Mouse (Mus musculus) gastrocnemius, postnatal 4 days (tissue): Measurements from ENCODE around the gene Rcbtb2. TPM values are rescaled to one million over a fixed set of nuclear protein-coding genes. Genes with fewer than 3 reads are reported as not detected.
A peak's percentile ranks its signal among the peaks of the same experiment; 100 is the strongest.
"Not testable (repeated sequence)": the region's sequence is repeated elsewhere in the genome, so short reads cannot be mapped to it uniquely, and the experiment has no call there.

Experiments
- DNase-seq, 2 experiments: peaks; one replicate each; pipeline ENCODE4 v3.0.0; 2021 to 2022; ENCODE audit warnings: low spot score in 2 of 2, mixed read lengths in 2 of 2
- long read RNA-seq, 2 experiments: library from polyadenylated mRNA; stranded (forward); transcript quantifications; one replicate each; pipeline ENCODE4 v2.0.0; 2021
- total RNA-seq, 2 experiments: library from RNA; stranded (reverse); gene quantifications; 2 replicates each; pipeline ENCODE4 v1.2.3; 2021

The Rcbtb2 gene
- total RNA-seq = 10 to 100 TPM; 44.7 to 45.8 TPM
- long read RNA-seq, experiment 1, transcript Rcbtb2-209 (15 exons, 3,531 nt) = major isoform, 10 of 39 reads
- long read RNA-seq, experiment 1, partial matches to known transcripts = 5 of 39 reads
- long read RNA-seq, experiment 1, other reads (novel, unspliced or antisense) = 23 of 39 reads
- long read RNA-seq, experiment 2, transcript Rcbtb2-209 (15 exons, 3,531 nt) = major isoform, 7 of 37 reads
- long read RNA-seq, experiment 2, partial matches to known transcripts = 4 of 37 reads
- long read RNA-seq, experiment 2, other reads (novel, unspliced or antisense) = 23 of 37 reads

DNA sequence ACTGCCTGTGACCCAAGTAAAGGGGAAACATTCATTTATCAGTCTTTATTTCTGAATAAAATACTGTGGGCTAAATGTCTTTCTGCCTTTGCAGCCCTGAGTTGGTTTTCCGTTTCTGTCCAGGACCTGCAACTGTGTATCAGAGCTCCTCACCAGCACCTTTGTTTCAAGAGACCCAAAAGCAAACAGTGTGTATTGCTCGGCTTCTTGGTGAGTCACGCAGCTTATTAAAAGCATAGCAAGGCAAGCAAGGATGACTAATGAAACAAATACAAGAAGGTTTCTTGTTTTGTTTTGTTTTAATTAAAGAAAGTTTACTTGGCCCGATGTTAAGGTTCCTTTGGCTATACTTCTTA, at the start of gene Rcbtb2:
Gene Rcbtb2, plus strand, starts transcription at position 115 of the 356 bp plus-strand sequence.
- DNase-seq = no peak

DNA sequence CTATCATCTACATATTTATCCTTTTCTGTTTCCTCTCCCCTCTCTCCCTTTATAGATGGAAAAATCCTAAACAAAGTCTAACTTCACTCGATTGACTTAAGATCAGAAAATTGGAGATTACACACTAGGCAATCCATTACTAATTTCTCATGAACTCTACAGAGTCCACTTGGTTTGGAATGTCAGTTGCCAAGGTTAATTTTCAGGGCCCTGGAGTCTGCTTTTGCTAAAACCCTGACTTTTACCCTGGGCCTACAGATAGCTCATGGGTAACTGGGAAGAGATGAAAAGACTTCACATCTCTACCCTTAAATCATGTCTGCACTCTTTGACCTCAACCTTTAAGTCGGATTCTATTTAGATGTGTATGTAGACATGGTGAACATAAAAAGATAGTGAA, 39.3 kb upstream of the Rcbtb2 start:
- no peak for DNase-seq

DNA sequence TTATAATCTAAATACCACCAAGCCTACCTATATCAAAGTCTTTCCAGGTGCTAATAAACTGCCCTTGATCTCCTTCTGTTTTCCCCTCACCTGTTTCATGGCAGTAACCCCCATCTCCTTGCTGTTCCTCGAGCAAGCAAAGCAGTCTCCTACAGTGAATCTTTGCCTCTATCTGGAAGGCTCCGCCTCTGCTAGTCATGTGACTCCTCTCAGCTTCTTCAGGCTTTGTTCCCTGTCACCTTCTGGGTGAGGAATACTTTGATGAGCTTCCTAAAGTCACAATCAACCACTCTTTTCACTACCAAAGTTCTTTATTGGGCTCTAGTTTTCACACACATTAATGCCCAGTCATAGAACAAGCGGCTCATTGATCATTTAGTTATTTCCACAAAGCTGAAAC, 36.4 kb upstream of the Rcbtb2 start:
- DNase-seq = no peak

DNA sequence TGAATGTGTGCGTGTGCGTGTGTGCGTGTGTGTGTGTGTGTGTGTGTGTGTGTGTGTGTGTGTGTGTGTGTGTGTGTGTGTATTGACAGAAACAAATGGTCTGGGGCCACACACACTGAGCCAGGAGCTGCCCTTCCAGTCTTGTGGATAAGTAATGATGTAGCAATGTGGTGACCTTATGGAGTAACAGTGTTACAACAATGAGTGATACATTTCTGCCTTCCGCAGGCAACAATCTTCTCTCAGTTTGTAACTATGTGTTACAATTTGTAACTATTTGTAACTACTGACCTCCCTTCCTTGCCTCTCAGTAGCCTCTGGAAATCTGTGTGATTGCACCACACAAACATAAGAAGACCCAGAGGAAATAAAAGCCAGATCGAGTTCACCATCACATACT, 35.6 kb upstream of the Rcbtb2 start:
- no peak for DNase-seq

- no peak for DNase-seq
Measured at GRCm38 (mm10) chr14:73087746-73088145, 35.1 kb upstream of the Rcbtb2 start.

GRCm38 (mm10) chr14:73088224-73088623, 34.6 kb upstream of the Rcbtb2 start:
- DNase-seq = no peak

GRCm38 (mm10) chr14:73092871-73093270, 30.0 kb upstream of the Rcbtb2 start:
- DNase-seq = no peak

- DNase-seq = no peak
Measured at GRCm38 (mm10) chr14:73094802-73095550, 27.9 kb upstream of the Rcbtb2 start.

DNA sequence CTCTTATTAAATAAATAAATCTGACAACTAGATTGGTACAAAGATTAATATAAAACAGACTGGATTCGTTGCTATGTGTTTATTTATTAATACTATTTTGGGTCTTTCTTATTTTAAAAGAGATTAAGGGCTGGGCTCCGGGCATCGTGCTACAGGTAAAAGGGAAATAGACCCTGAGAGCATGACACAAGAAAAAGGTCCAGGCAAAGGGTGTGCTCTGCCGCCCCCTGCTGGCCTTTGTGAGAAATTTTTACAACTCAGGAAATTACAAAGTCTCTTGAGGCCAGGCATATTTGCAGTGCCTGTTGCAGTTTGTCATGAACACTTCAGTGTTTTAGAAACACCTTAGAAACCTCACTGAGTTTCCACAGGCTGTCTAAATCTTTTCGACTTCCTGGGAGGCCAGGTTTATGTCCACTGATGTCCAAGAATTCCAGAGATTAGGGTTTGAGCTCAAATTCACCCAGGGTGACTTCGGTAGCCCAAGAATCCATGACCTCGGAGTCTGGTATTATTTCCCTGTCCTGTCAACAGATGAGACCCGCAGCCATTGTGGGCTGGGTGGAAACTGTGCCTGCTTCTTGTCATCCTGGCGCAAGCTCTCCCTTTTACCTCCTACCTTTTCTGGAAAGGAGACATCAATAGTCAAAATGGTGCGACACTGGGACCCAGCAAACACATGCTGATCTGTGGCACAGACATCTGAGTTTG, 24.0 kb upstream of the Rcbtb2 start:
- DNase-seq = no peak

DNA sequence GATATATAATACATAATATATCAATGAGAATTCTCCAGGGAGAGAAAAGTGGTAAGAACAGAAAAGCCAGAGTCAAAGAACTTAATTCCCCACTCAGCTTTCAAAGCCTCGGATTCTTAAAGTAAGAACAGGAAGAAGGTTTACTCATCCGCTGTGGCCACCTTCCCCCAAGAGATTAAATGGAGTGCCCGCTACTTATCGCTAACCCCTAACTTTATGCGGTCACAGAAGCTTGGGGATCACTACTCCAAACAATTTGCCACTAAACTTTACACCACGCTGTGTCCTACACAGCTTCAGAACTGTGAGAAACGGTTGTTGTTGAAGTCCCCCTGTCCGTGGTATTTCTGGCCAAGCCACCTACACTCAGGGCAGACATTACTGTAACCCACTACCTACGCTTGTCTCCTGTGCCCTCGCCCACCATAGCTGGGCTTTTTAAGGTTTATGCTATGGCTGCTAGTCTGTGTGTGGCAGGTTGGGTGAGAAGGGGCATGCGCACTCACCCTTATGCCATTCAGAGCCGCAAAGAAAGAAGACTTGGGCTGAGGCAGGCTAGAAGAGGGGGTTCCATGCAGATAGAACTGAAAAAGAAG, 20.5 kb upstream of the Rcbtb2 start:
- DNase-seq = no peak

DNA sequence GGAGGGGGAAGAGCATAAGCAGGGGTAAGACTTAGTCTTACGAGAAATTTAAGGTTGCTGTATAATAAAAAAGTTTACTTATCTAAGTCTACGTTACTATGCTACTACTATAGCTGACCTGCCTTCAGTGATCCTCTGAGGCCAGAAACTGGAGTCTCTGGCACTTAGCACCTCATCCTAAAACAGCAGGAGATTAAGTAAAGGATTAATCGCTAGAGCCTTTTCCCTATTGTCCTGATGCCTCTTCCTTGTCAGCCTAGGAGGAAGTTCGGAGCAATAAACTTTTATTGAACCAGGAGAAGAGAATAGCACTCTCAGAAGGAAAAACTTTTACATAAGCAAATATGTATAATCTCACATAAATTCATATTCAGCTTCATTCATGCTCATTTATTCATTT, 19.9 kb upstream of the Rcbtb2 start:
- not testable (repeated sequence) for DNase-seq

- DNase-seq = no peak
Measured at GRCm38 (mm10) chr14:73104913-73105312, 17.9 kb upstream of the Rcbtb2 start.

DNA sequence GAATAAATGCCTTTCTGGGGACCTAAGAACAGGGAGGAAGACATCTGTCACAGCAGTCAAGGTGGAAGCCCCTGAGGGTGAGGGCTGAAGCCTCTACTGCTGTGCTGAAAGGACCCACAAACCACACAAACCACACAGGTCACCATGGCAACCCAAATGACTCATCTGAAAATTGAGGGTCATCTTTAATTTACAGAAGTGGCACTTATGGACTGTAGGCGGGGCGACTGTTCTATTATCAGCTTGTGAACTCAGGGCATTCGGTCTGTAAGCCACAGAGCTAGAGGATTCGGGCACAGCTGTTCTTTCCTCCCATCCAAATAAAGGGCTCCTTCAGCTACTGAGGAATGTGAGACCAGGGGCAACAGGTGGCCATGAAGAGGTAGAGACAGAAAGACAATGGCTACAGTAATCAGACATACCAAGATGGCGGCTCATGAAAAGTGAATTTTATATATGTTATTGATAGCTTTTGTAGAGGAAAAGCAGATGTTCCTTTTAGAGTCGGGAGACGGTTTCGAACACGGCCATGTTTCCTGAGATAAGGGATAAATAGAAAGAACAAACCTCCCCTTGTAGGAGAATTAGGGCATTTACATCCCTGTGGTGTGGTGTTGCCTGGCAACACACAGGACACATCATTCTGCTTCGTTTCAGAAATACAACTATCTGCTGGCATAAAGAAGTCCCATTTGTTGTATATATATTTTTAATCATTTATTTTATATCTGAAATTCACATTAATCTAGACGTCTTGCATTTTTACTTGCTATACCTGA, 17.2 kb upstream of the Rcbtb2 start:
- no peak for DNase-seq

- DNase-seq = peak in 1 of 2 experiments; percentile 41
Measured at GRCm38 (mm10) chr14:73106234-73106711, 16.6 kb upstream of the Rcbtb2 start.

GRCm38 (mm10) chr14:73106957-73107356, 15.9 kb upstream of the Rcbtb2 start:
- no peak for DNase-seq

- DNase-seq = no peak
Measured at GRCm38 (mm10) chr14:73107371-73107770, 15.5 kb upstream of the Rcbtb2 start.

DNA sequence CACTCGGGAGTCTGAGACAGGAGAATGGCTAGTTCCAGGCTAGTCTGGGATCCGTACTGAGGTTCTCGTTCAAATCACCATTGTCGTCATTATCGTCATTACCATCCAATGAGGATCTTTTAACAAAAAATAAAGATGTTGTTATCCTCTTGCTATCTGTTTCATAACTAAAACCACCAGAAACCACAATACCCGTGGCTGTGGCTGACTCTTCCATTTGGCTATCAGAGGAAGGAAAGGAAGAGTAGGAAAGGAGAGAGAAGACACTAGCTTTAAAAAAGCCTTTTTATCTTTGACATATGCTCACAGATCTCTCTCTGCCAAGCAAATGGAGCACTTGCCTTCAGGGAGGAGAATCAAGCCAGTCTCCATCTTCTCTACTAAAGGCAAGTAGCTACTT, 14.9 kb upstream of the Rcbtb2 start:
- no peak for DNase-seq

- no peak for DNase-seq
Measured at GRCm38 (mm10) chr14:73110682-73111081, 12.2 kb upstream of the Rcbtb2 start.

DNA sequence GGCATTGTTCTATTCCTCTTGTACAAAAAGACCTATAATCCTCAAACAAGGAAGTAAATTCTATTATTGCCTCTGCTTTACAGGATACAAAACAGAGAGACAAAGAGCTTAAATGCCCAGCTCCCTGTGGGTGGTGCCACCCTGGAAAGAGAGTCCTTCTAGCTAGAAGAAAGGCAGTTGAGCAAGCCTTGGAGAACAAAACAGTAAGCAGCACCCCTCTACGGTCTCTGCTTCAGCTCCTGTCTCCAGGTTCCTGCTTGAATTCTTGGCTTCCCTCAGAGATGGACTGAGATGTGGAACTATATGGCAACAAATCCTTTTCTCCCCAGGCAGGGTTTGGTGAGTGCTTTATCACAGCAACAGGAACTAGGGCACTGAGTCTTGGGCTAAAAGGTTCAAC, 11.7 kb upstream of the Rcbtb2 start:
- no peak for DNase-seq

- DNase-seq = no peak
Measured at GRCm38 (mm10) chr14:73112186-73112840, 10.5 kb upstream of the Rcbtb2 start.
